Mouse (Mus musculus): ENCODE results near the gene Rpl29. TPM values are rescaled to one million over a fixed set of nuclear protein-coding genes. Genes with fewer than 3 reads are reported as not detected.

The Rpl29 gene
- total RNA-seq, 1 experiment: 61.2 TPM

DNA sequence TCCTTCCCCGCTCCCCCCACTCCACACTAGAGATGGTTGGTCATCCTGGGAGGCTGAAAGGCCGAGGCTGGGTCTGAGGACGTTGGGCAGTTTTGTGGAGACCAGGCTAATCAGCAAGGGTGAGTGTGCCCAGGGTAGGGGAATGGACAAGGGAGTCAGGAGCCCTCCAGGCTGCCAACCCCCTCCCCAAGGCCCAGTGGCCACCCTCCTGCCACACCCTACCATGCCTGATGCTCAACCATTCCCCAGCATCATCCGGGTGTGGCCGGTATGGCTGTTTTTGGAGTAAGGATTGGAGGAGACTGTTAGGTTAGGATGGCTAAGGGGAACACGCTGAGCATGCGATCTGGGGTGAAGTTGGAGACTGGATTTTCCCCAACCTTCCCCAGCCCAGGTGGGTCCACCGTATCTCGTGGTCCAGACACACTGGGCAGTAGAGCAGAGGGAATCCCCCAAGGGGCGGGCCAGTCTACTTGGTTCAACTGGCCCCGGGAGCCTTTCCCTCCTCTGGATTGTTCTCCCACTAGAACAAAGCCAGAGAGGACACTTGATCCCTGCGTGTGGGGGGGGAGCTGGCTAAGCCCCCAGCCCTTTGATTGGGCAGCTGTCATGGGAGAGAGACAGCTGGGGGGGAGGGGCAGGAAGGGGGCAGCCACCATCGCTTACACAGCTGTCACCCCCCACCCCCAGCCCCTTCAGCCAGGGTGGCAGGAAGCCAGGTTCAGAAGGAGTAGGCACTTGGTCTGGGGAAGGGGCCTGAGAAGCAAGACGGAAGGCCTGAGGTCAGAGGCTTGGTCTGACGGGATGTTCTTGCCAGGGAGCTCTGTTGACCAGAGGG, 27.3 kb downstream of the Rpl29 start:
- H3K4me3 ChIP-seq (ENCODE audit: insufficient read depth in 1 of 2, low read depth in 1 of 2, low read length in 2 of 2, poor library complexity in 1 of 2, severe bottlenecking in 1 of 2): no peak overlapping the region; a peak in 1 of 4 replicates
- in situ Hi-C loops (cut with MboI; ENCODE audit: low sequenced_read_pairs in 2 of 2, unreplicated experiment in 2 of 2): no loop called here
- peak overlapping the region; percentile 61; the same call in 1 of the 2 replicates for H3K27ac ChIP-seq (ENCODE audit: insufficient read depth, low read depth, low read length, poor library complexity, severe bottlenecking)
- TF ChIP-seq MAFK (IDR thresholded peaks at IDR 0.05; ENCODE audit: insufficient read depth, low read depth, low read length) (no peak), CHD2 (IDR thresholded peaks at IDR 0.05; ENCODE audit: low read depth, low read length) (no peak), HCFC1 (IDR thresholded peaks at IDR 0.05; ENCODE audit: borderline replicate concordance, insufficient read depth, low read length) (no peak), ZNF384 (IDR thresholded peaks at IDR 0.05; ENCODE audit: low read depth, low read length) (no peak), ZC3H11A (IDR thresholded peaks at IDR 0.05; ENCODE audit: borderline replicate concordance, low read depth, low read length) (no peak)
- peaks cover 12% of the 10 kb centered on the region for H3K36me3 ChIP-seq (ENCODE audit: control insufficient read depth, insufficient read depth, low read length, poor library complexity, severe bottlenecking)
- no peaks in the 10 kb centered on the region for H3K9me3 ChIP-seq (ENCODE audit: control insufficient read depth, insufficient read depth, low read depth, low read length)
- DNase-seq (ENCODE audit: low read depth, low spot score): no peak
- H3K9ac ChIP-seq (ENCODE audit: insufficient read depth, low read depth, low read length, poor library complexity, severe bottlenecking): peak overlapping the region; percentile 60; the same call in 1 of the 2 replicates
- peaks cover 14 to 42% of the 10 kb centered on the region in 2 experiments for H3K4me1 ChIP-seq (ENCODE audit: control insufficient read depth in 2 of 2, insufficient read depth in 2 of 2, low read length in 2 of 2, poor library complexity in 1 of 2)

DNA sequence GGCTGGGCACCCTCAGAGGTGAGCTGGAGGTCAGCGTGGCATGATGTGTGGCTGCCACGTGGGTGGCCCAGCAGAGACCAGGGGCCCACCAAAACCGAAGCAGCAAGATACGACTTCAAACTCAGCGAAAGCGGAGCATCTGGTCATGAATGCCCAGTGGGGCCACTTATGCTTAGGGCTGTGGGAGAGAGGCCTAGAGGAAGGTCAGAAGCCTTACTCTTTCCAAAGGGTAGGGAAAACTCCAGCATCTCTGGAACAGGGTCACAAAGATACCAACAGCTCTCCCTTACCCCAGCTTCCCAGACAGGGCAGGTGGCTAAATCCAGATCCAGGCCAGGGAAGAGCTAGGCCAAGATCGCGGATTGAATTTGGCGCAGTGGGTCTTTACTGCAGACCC, 27.9 kb downstream of the Rpl29 start:
- Histone ChIP-seq H3K9me3 (ENCODE audit: control insufficient read depth, insufficient read depth, low read depth, low read length) (no peaks in the 10 kb centered on the region), H3K9ac (ENCODE audit: insufficient read depth, low read depth, low read length, poor library complexity, severe bottlenecking) (peak overlapping the region; percentile 11; the same call in 1 of the 2 replicates), H3K36me3 (ENCODE audit: control insufficient read depth, insufficient read depth, low read length, poor library complexity, severe bottlenecking) (peaks cover 18% of the 10 kb centered on the region), H3K4me3 (ENCODE audit: insufficient read depth in 1 of 2, low read depth in 1 of 2, low read length in 2 of 2, poor library complexity in 1 of 2, severe bottlenecking in 1 of 2) (no peak overlapping the region), H3K27ac (ENCODE audit: insufficient read depth, low read depth, low read length, poor library complexity, severe bottlenecking) (no peak overlapping the region), H3K4me1 (ENCODE audit: control insufficient read depth in 2 of 2, insufficient read depth in 2 of 2, low read length in 2 of 2, poor library complexity in 1 of 2) (peaks cover 14 to 39% of the 10 kb centered on the region in 2 experiments)
- in situ Hi-C loops (cut with MboI; ENCODE audit: low sequenced_read_pairs in 2 of 2, unreplicated experiment in 2 of 2): no loop called here
- DNase-seq (ENCODE audit: low read depth, low spot score): no peak
- TF ChIP-seq HCFC1 (IDR thresholded peaks at IDR 0.05; ENCODE audit: borderline replicate concordance, insufficient read depth, low read length) (no peak), ZC3H11A (IDR thresholded peaks at IDR 0.05; ENCODE audit: borderline replicate concordance, low read depth, low read length) (no peak), CHD2 (IDR thresholded peaks at IDR 0.05; ENCODE audit: low read depth, low read length) (no peak), MAFK (IDR thresholded peaks at IDR 0.05; ENCODE audit: insufficient read depth, low read depth, low read length) (no peak), ZNF384 (IDR thresholded peaks at IDR 0.05; ENCODE audit: low read depth, low read length) (no peak)

DNA sequence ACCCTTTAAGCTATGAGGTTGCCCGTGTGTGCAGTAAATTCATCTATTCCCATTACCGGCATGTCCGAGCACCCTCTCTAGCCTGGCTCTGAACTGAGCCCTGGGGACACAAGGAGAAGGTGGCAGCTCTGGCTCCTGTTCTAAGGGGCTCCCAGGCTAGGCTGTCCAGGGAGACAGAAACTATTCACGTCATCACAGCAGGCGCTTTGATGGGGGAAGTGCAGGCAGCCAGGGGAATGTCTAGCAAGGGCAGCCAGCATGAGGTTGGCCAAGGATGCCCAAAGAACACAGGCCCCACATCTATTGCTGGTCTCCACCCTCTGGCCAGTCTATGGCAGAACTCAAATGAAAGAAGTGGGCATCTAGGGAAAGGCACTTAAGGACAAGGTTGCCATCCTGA, 28.7 kb downstream of the Rpl29 start:
- in situ Hi-C loops (cut with MboI; ENCODE audit: low sequenced_read_pairs in 2 of 2, unreplicated experiment in 2 of 2): no loop called here
- no peak overlapping the region for H3K4me3 ChIP-seq (ENCODE audit: insufficient read depth in 1 of 2, low read depth in 1 of 2, low read length in 2 of 2, poor library complexity in 1 of 2, severe bottlenecking in 1 of 2)
- no peak for TF ChIP-seq ZC3H11A (IDR thresholded peaks at IDR 0.05; ENCODE audit: borderline replicate concordance, low read depth, low read length)
- no peak for TF ChIP-seq CHD2 (IDR thresholded peaks at IDR 0.05; ENCODE audit: low read depth, low read length)
- TF ChIP-seq ZNF384 (IDR thresholded peaks at IDR 0.05; ENCODE audit: low read depth, low read length): no peak
- TF ChIP-seq MAFK (IDR thresholded peaks at IDR 0.05; ENCODE audit: insufficient read depth, low read depth, low read length): no peak
- no peak for TF ChIP-seq HCFC1 (IDR thresholded peaks at IDR 0.05; ENCODE audit: borderline replicate concordance, insufficient read depth, low read length)

DNA sequence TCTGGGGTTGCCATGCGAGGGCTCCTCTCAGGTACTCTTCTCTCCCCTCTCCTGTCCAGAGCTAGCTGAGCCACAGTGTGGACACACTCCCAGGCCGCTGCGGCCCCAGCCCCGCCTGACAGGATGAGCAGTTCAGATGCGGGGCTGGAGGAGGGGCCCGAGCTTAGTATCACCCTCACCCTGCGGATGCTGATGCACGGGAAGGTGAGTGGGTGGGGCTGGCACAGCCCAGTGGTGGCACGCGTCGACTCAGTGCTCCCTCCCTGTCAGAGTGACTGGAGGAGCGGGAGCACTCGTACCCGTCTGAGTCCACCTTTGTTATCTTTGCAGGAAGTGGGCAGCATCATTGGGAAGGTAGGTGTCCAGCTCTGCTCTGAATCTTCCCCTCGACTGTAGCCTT, 30.7 kb downstream of the Rpl29 start:
- H3K9ac ChIP-seq (ENCODE audit: insufficient read depth, low read depth, low read length, poor library complexity, severe bottlenecking): no peak overlapping the region
- peaks cover 14 to 56% of the 10 kb centered on the region in 2 experiments for H3K4me1 ChIP-seq (ENCODE audit: control insufficient read depth in 2 of 2, insufficient read depth in 2 of 2, low read length in 2 of 2, poor library complexity in 1 of 2)
- no peak overlapping the region for H3K27ac ChIP-seq (ENCODE audit: insufficient read depth, low read depth, low read length, poor library complexity, severe bottlenecking)
- H3K36me3 ChIP-seq (ENCODE audit: control insufficient read depth, insufficient read depth, low read length, poor library complexity, severe bottlenecking): peaks cover 30% of the 10 kb centered on the region
- TF ChIP-seq ZNF384 (IDR thresholded peaks at IDR 0.05; ENCODE audit: low read depth, low read length) (no peak), CHD2 (IDR thresholded peaks at IDR 0.05; ENCODE audit: low read depth, low read length) (no peak), HCFC1 (IDR thresholded peaks at IDR 0.05; ENCODE audit: borderline replicate concordance, insufficient read depth, low read length) (no peak), MAFK (IDR thresholded peaks at IDR 0.05; ENCODE audit: insufficient read depth, low read depth, low read length) (no peak), ZC3H11A (IDR thresholded peaks at IDR 0.05; ENCODE audit: borderline replicate concordance, low read depth, low read length) (no peak)
- in situ Hi-C loops (cut with MboI; ENCODE audit: low sequenced_read_pairs in 2 of 2, unreplicated experiment in 2 of 2): no loop called here
- H3K4me3 ChIP-seq (ENCODE audit: insufficient read depth in 1 of 2, low read depth in 1 of 2, low read length in 2 of 2, poor library complexity in 1 of 2, severe bottlenecking in 1 of 2): no peak overlapping the region
- no peaks in the 10 kb centered on the region for H3K9me3 ChIP-seq (ENCODE audit: control insufficient read depth, insufficient read depth, low read depth, low read length)
- DNase-seq (ENCODE audit: low read depth, low spot score): no peak

More for the DNA sequence above, 28.7 kb downstream of the Rpl29 start:
- Histone ChIP-seq H3K9ac (ENCODE audit: insufficient read depth, low read depth, low read length, poor library complexity, severe bottlenecking) (peak overlapping the region; percentile 11; the same call in 1 of the 2 replicates), H3K9me3 (ENCODE audit: control insufficient read depth, insufficient read depth, low read depth, low read length) (no peaks in the 10 kb centered on the region), H3K36me3 (ENCODE audit: control insufficient read depth, insufficient read depth, low read length, poor library complexity, severe bottlenecking) (peaks cover 22% of the 10 kb centered on the region), H3K27ac (ENCODE audit: insufficient read depth, low read depth, low read length, poor library complexity, severe bottlenecking) (no peak overlapping the region), H3K4me1 (ENCODE audit: control insufficient read depth in 2 of 2, insufficient read depth in 2 of 2, low read length in 2 of 2, poor library complexity in 1 of 2) (peaks cover 14 to 40% of the 10 kb centered on the region in 2 experiments)
- DNase-seq (ENCODE audit: low read depth, low spot score): no peak
